Mouse (Mus musculus) neural tube, embryonic 12.5 days (tissue): Measurements from ENCODE around the gene Tspan15. TPM values are rescaled to one million over a fixed set of nuclear protein-coding genes. Genes with fewer than 3 reads are reported as not detected.

Experiments
- ATAC-seq: fragments of 200-750 bp; cut with Nextera tagmentation; 2 replicates; pipeline ENCODE4 v1.8.0; 2017; ENCODE audit warnings: low read depth, mild to moderate bottlenecking, moderate TSS enrichment, moderate library complexity; ENCODE audit not compliant: low FRiP score
- H3K27ac ChIP-seq: fragments of 300-500 bp; sonication (generic); 2 replicates; pipeline ENCODE4 v1.5.1; 2016
- H3K27me3 ChIP-seq: fragments of 300-500 bp; sonication (generic); replicated peaks from 2 replicates; pipeline ENCODE4 v1.6.1; 2016; ENCODE audit warnings: mild to moderate bottlenecking
- H3K36me3 ChIP-seq: fragments of 300-500 bp; sonication (generic); 2 replicates; pipeline ENCODE4 v1.6.1; 2016; ENCODE audit warnings: mild to moderate bottlenecking
- H3K4me1 ChIP-seq: fragments of 300-500 bp; sonication (generic); 2 replicates; pipeline ENCODE4 v1.6.1; 2016
- H3K4me2 ChIP-seq: fragments of 300-500 bp; sonication (generic); replicated peaks from 2 replicates; pipeline ENCODE4 v1.6.1; 2016; ENCODE audit warnings: mild to moderate bottlenecking
- H3K4me3 ChIP-seq: fragments of 300-500 bp; sonication (generic); 2 replicates; pipeline ENCODE4 v1.5.1; 2016
- H3K9ac ChIP-seq: fragments of 300-500 bp; sonication (generic); 2 replicates; pipeline ENCODE4 v1.6.1; 2016; ENCODE audit warnings: mild to moderate bottlenecking
- H3K9me3 ChIP-seq: fragments of 300-500 bp; sonication (generic); 2 replicates; pipeline ENCODE4 v1.6.1; 2016; ENCODE audit warnings: mild to moderate bottlenecking
- WGBS: fragments of 180-500 bp; shearing (Covaris S2); methylation state at CpG from one replicate; pipeline ENCODE4 v1.1.7; 2016; 5-methylcytosine and 5-hydroxymethylcytosine counted together
- polyA plus RNA-seq: library from polyadenylated mRNA; unstranded; fragments of >200 nt; fragmentation: Nextera tagmentation; extraction: Ambion mirVana; gene quantifications from 2 replicates; pipeline ENCODE4 v1.2.1, GENCODE M21; 2016

The Tspan15 gene
- polyA plus RNA-seq, 1 experiment from 2014 or later, result 15.5 TPM

DNA sequence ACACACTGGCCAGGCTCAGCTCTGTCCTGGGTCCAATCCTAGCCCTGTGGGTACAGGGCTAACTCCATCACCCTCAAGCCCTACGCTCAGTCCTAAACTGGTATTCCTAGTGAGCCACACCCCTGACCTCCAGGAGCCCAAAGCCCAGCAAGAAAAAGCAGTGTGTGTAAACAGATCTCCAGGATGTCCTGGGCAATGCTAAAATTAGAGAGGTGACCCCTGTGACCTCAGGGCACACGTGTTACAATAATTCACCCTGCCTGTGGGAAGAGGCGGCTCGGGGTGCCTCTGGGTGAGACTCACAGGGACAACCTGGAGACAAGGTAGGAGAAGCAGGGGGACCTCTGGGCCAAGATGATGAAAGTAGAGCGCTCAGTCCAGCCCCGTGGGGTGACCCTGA, 6.8 kb downstream of the Tspan15 start:
- Histone ChIP-seq H3K9me3 (no peaks in the 10 kb centered on the region), H3K27me3 (no peaks in the 10 kb centered on the region), H3K4me1 (no peaks in the 10 kb centered on the region), H3K27ac (no peak overlapping the region), H3K4me3 (no peak overlapping the region), H3K36me3 (no peaks in the 10 kb centered on the region), H3K9ac (no peak overlapping the region), H3K4me2 (no peak overlapping the region)
- WGBS, result 72% methylated on average over 6 of the region's 6 CpGs
- ATAC-seq, result no peak

DNA sequence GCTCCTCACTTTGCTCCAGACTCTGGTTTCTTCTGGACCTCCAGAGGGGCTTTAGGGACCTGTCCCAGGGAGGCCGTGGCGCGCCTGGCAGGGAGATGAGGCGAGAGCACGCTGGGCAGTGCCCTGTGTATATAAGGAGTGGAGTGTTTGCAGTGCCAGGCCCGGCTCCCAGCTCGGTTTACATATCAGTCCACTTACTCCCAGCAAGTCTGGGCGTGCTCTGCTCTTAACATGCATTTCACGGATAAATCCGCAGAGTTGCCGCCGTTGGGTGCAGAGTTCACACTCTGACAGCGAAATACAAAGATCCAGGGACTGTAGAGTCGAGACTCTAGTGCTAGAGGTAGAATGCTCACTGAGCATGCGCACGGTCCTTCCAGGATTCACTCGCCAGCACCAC, 8.3 kb downstream of the Tspan15 start:
- Histone ChIP-seq H3K27ac (no peak overlapping the region), H3K4me1 (no peaks in the 10 kb centered on the region), H3K4me2 (no peak overlapping the region), H3K9ac (no peak overlapping the region), H3K36me3 (no peaks in the 10 kb centered on the region), H3K9me3 (no peaks in the 10 kb centered on the region), H3K4me3 (no peak overlapping the region), H3K27me3 (no peaks in the 10 kb centered on the region)
- WGBS, result 84% methylated on average over 17 of the region's 17 CpGs
- no peak for ATAC-seq

DNA sequence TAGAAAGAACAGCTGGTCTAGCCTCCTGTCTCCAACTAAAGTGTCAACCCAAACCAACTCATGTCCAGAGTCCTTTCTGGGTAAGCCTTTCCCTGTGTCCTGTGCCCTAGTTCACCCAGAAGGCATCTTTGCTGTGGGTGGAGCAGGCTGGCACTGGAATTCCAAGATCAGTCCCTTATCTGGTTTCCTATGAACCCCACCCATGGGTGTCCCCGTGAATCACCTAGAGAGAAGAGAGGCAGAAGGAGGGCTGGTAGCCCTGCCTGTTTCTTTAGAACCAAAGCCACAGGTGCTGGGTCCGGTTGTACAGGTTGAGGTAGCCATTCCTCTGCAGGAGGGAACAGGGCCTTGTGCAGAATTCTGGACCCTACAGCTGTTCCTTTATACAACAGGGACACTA, 9.4 kb downstream of the Tspan15 start:
- Histone ChIP-seq H3K9ac (no peak overlapping the region), H3K4me3 (no peak overlapping the region), H3K36me3 (no peaks in the 10 kb centered on the region), H3K27ac (no peak overlapping the region), H3K9me3 (no peaks in the 10 kb centered on the region), H3K27me3 (no peaks in the 10 kb centered on the region), H3K4me2 (no peak overlapping the region), H3K4me1 (no peaks in the 10 kb centered on the region; the same call in 1 of the 2 replicates)
- no peak for ATAC-seq
- 91% methylated on average over 2 of the region's 2 CpGs for WGBS

GRCm38 (mm10) chr10:62220732-62221514, 10.1 kb downstream of the Tspan15 start:
- H3K9me3 ChIP-seq, result no peaks in the 10 kb centered on the region
- H3K9ac ChIP-seq, result no peak overlapping the region
- ATAC-seq, result no peak
- no peak overlapping the region for H3K27ac ChIP-seq
- no peaks in the 10 kb centered on the region; the same call in 1 of the 2 replicates for H3K4me1 ChIP-seq
- H3K4me2 ChIP-seq, result no peak overlapping the region
- no peak overlapping the region for H3K4me3 ChIP-seq
- WGBS, result 81% methylated on average over 8 of the region's 8 CpGs
- no peaks in the 10 kb centered on the region for H3K36me3 ChIP-seq
- no peaks in the 10 kb centered on the region for H3K27me3 ChIP-seq

DNA sequence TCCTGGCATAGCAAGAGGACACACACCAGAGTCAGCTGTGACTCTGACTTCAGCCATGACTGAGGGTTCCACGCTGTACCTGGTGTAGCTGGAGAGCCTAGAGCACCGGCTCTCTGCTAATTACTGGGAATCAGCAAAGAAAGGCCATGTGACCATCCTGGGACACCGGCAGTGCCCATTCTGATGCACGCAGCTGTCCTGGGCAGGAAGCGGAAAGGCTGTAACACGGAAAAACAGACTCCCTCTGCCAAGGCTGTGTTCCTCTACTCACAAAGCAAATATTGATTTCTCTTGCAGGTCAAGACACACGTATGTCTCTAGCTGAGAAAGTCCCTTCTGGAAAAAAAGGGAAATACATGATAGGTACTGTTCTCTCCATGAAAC, 12.3 kb downstream of the Tspan15 start:
- Histone ChIP-seq H3K4me1 (no peaks in the 10 kb centered on the region; the same call in 1 of the 2 replicates), H3K4me3 (no peak overlapping the region), H3K4me2 (no peak overlapping the region), H3K9ac (no peak overlapping the region), H3K36me3 (no peaks in the 10 kb centered on the region), H3K27ac (no peak overlapping the region), H3K9me3 (no peaks in the 10 kb centered on the region), H3K27me3 (no peaks in the 10 kb centered on the region)
- no peak for ATAC-seq
- 76% methylated on average over 7 of the region's 7 CpGs for whole genome bisulfite sequencing

DNA sequence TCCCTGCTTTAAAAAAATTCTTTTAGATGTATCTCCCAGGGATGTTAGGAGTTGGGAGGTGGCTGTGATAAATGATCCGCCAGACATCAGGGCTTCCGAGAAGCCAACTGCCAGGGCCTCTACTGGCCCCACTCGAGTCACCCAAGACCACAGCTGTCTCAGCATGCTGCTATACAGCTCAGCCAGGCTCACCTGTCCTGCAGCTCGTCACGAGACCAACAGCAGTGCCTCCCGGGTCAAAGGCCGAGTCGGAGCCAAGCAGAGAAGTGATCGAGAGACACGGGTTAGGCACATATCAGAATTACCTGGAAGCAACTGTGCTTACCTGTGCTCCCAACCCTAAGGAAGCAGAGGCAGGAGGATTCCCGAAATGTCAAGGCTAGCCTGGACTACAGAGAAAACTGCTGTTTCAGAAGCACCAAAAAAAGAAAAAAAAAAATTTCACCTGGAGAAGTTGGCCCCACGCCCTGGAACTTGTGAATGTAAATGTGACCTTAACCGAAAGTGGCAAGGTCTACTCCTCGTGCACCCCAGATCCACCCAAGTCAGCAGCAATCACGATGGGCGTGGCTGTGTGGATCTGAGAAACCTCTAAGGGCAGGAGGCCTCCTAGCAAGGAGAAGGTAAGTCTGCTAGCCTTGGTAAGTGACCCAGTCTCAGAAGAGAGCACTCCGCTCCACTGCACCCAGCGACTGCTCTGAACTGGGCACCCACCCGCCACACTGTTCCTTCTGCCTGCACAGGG, 12.8 kb downstream of the Tspan15 start:
- 89% methylated on average over 19 of the region's 19 CpGs for WGBS
- Histone ChIP-seq H3K27ac (no peak overlapping the region), H3K9ac (no peak overlapping the region), H3K36me3 (no peaks in the 10 kb centered on the region), H3K9me3 (no peaks in the 10 kb centered on the region), H3K4me3 (no peak overlapping the region), H3K27me3 (no peaks in the 10 kb centered on the region), H3K4me2 (no peak overlapping the region), H3K4me1 (no peaks in the 10 kb centered on the region; the same call in 1 of the 2 replicates)
- no peak for ATAC-seq

DNA sequence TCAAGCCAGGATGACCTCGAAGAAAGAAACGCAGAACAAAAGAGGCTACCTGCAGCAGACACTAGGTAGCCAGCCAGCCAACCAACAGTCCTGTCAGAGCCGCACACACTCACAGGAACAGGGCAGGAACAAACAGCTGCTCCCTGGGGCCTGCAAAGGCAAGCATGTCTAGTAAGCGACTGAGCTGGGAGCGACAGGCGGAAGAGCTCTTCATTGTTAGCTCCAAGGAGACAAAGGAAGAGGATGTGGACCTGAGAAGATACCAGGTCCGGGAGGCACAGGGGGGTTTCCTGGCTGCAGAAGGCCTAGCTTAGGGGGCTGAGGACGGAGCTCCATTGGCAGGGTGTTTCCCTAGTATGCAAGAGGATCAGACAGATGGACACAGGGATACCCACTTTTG, 13.9 kb downstream of the Tspan15 start:
- Histone ChIP-seq H3K4me1 (no peaks in the 10 kb centered on the region; the same call in 1 of the 2 replicates), H3K27me3 (no peaks in the 10 kb centered on the region), H3K27ac (no peak overlapping the region), H3K9ac (no peak overlapping the region), H3K4me3 (no peak overlapping the region), H3K9me3 (no peaks in the 10 kb centered on the region), H3K4me2 (no peak overlapping the region), H3K36me3 (no peaks in the 10 kb centered on the region)
- WGBS, result 53% methylated on average over 8 of the region's 8 CpGs
- no peak for ATAC-seq

DNA sequence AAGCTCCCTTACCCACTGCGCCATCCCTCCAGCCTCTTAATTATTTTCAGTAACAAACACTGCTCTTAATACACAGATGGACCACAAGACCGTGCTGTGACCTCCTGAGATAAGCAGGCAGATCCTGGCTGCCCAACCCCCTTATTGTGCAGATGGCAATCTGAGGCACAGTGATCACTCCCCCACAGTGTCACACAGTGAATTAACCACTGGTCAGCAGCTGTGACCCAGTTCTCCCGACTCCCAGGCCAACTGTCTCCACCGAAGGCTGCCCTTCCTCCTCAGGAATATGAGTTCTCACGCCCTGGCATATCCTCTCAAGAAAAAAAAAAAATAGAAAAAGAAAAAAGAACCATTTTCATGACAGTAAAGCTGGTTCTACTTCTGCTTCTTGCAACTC, 14.5 kb downstream of the Tspan15 start:
- ATAC-seq, result no peak
- H3K4me2 ChIP-seq, result no peak overlapping the region
- no peak overlapping the region for H3K4me3 ChIP-seq
- no peaks in the 10 kb centered on the region for H3K27me3 ChIP-seq
- no peak overlapping the region for H3K9ac ChIP-seq
- H3K27ac ChIP-seq, result no peak overlapping the region
- no peaks in the 10 kb centered on the region; the same call in 1 of the 2 replicates for H3K4me1 ChIP-seq
- no peaks in the 10 kb centered on the region for H3K9me3 ChIP-seq
- H3K36me3 ChIP-seq, result no peaks in the 10 kb centered on the region
- 51% methylated on average over 5 of the region's 5 CpGs for WGBS

- 90% methylated on average over 8 of the region's 8 CpGs for WGBS
- H3K9me3 ChIP-seq, result no peaks in the 10 kb centered on the region
- ATAC-seq, result no peak
Observed at GRCm38 (mm10) chr10:62215633-62216032, 15.4 kb downstream of the Tspan15 start.

GRCm38 (mm10) chr10:62215169-62215616, 15.9 kb downstream of the Tspan15 start:
- no peak overlapping the region for H3K4me2 ChIP-seq
- no peaks in the 10 kb centered on the region; the same call in 1 of the 2 replicates for H3K4me1 ChIP-seq
- WGBS, result 76% methylated on average over 5 of the region's 5 CpGs
- no peaks in the 10 kb centered on the region for H3K9me3 ChIP-seq
- H3K4me3 ChIP-seq, result no peak overlapping the region
- no peaks in the 10 kb centered on the region for H3K36me3 ChIP-seq
- no peak overlapping the region for H3K9ac ChIP-seq
- no peaks in the 10 kb centered on the region for H3K27me3 ChIP-seq
- H3K27ac ChIP-seq, result no peak overlapping the region
- ATAC-seq, result no peak

More at GRCm38 (mm10) chr10:62215633-62216032, 15.4 kb downstream of the Tspan15 start:
- Histone ChIP-seq H3K27me3 (no peaks in the 10 kb centered on the region), H3K27ac (no peak overlapping the region), H3K4me3 (no peak overlapping the region), H3K4me2 (no peak overlapping the region), H3K4me1 (no peaks in the 10 kb centered on the region; the same call in 1 of the 2 replicates), H3K36me3 (no peaks in the 10 kb centered on the region), H3K9ac (no peak overlapping the region)

GRCm38 (mm10) chr10:62211310-62211709, 19.7 kb downstream of the Tspan15 start:
- no peak overlapping the region for H3K4me3 ChIP-seq
- no peaks in the 10 kb centered on the region for H3K9me3 ChIP-seq
- no peaks in the 10 kb centered on the region for H3K36me3 ChIP-seq
- no peak overlapping the region for H3K4me2 ChIP-seq
- 76% methylated on average over 6 of the region's 6 CpGs for WGBS
- no peak for ATAC-seq
- no peaks in the 10 kb centered on the region for H3K27me3 ChIP-seq
- no peak overlapping the region for H3K27ac ChIP-seq
- no peak overlapping the region for H3K9ac ChIP-seq
- peaks cover 12% of the 10 kb centered on the region; the same call in 1 of the 2 replicates for H3K4me1 ChIP-seq

GRCm38 (mm10) chr10:62208241-62208896, 22.7 kb downstream of the Tspan15 start:
- no peak overlapping the region for H3K27ac ChIP-seq
- ATAC-seq, result no peak
- 27% methylated on average over 10 of the region's 10 CpGs for WGBS
- H3K9ac ChIP-seq, result no peak overlapping the region
- H3K4me3 ChIP-seq, result no peak overlapping the region
- no peak overlapping the region for H3K4me2 ChIP-seq
- H3K4me1 ChIP-seq, result peaks cover 12% of the 10 kb centered on the region; the same call in 1 of the 2 replicates
- H3K36me3 ChIP-seq, result no peaks in the 10 kb centered on the region
- no peaks in the 10 kb centered on the region for H3K9me3 ChIP-seq
- H3K27me3 ChIP-seq, result no peaks in the 10 kb centered on the region
